Mouse (Mus musculus) brain, adult 2 months (tissue): Measurements from ENCODE around the gene Rnh1.

ENCODE experiments used
- DNase-seq: peaks from one replicate; pipeline ENCODE4 v3.0.0; 2011; ENCODE audit warnings: low read depth, low spot score

Gene Rnh1

GRCm38 (mm10) chr7:141205504-141205903 lies 32.8 kb upstream of the Rnh1 start:
- DNase-seq, result no peak

GRCm38 (mm10) chr7:141204546-141204945 lies 31.9 kb upstream of the Rnh1 start:
- no peak for DNase-seq

- DNase-seq, result no peak
Observed at GRCm38 (mm10) chr7:141198121-141198520, 25.5 kb upstream of the Rnh1 start.

GRCm38 (mm10) chr7:141196619-141197282 lies 24.1 kb upstream of the Rnh1 start:
- no peak for DNase-seq

- DNase-seq, result no peak
Observed at GRCm38 (mm10) chr7:141195754-141196153, 23.1 kb upstream of the Rnh1 start.

- peak; percentile 86 for DNase-seq
Observed at GRCm38 (mm10) chr7:141194830-141195229, 22.2 kb upstream of the Rnh1 start.

GRCm38 (mm10) chr7:141194409-141194808 lies 21.8 kb upstream of the Rnh1 start:
- DNase-seq, result no peak

- peak; percentile 99 for DNase-seq
Observed at GRCm38 (mm10) chr7:141193948-141194347, 21.3 kb upstream of the Rnh1 start, which contains the start of the genes Hras and Lrrc56. Hras (minus strand) TSS chr7:141194005. Lrrc56 (plus strand) TSS chr7:141194157.

GRCm38 (mm10) chr7:141193348-141193856 lies 20.7 kb upstream of the Rnh1 start:
- peak; percentile 37 for DNase-seq

- DNase-seq, result peak; percentile 51
Observed at GRCm38 (mm10) chr7:141192776-141193347, 20.2 kb upstream of the Rnh1 start.

GRCm38 (mm10) chr7:141191796-141192685 lies 19.4 kb upstream of the Rnh1 start:
- DNase-seq, result no peak

- DNase-seq, result no peak
Observed at GRCm38 (mm10) chr7:141191036-141191435, 18.4 kb upstream of the Rnh1 start.

GRCm38 (mm10) chr7:141190220-141190619 lies 17.6 kb upstream of the Rnh1 start:
- DNase-seq, result no peak

- no peak for DNase-seq
Observed at GRCm38 (mm10) chr7:141188733-141189132, 16.1 kb upstream of the Rnh1 start.

GRCm38 (mm10) chr7:141188194-141188593 lies 15.5 kb upstream of the Rnh1 start:
- DNase-seq, result no peak

GRCm38 (mm10) chr7:141176173-141176572 lies 3.5 kb upstream of the Rnh1 start:
- DNase-seq, result peak; percentile 95

- no peak for DNase-seq
Observed at GRCm38 (mm10) chr7:141175068-141175467, 2.4 kb upstream of the Rnh1 start.

- DNase-seq, result no peak
Observed at GRCm38 (mm10) chr7:141173323-141173850, 730 bp upstream of the Rnh1 start.

GRCm38 (mm10) chr7:141169866-141170265 lies 2.8 kb downstream of the Rnh1 start:
- no peak for DNase-seq

- no peak for DNase-seq
Observed at GRCm38 (mm10) chr7:141169300-141169699, 3.4 kb downstream of the Rnh1 start.

- DNase-seq, result peak; percentile 84
Observed at GRCm38 (mm10) chr7:141168518-141168953, 4.1 kb downstream of the Rnh1 start.
